Mouse (Mus musculus) CH12F3 (cell line): Measurements from ENCODE around the gene Olfr1044.
"Not testable (repeated sequence)": the region's sequence is repeated elsewhere in the genome, so short reads cannot be mapped to it uniquely, and the experiment has no call there.

Experiments
- in situ Hi-C: fragments of 300-500 bp; cut with MboI; formaldehyde crosslinking; loops from 2 replicates; pipeline ENCODE4 v1.14.3; 2020; ENCODE audit warnings: low sequenced_read_pairs

Gene Olfr1044

DNA sequence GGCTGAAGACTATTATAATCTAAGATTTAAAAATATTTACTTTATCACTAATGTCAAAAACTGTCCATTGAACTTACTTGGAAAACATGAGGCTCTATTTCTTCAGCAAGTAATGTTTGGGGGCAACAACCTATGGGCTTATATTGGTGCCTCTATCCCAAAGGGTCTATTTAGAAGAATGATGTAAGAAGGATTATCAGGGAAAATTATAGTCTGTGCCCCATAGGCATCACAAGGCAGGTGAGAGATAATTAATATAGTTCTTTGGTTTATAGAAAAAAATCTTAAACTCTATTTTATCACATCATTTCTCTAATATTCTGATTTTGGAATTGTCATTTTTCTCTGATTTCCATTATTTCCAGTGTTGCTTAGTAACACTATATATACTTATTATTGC lies at the start of gene Olfr1044:
Gene Olfr1044 (minus strand): TSS at position 101 of the 400 bp plus-strand sequence.
- in situ Hi-C loops = no loop called here

DNA sequence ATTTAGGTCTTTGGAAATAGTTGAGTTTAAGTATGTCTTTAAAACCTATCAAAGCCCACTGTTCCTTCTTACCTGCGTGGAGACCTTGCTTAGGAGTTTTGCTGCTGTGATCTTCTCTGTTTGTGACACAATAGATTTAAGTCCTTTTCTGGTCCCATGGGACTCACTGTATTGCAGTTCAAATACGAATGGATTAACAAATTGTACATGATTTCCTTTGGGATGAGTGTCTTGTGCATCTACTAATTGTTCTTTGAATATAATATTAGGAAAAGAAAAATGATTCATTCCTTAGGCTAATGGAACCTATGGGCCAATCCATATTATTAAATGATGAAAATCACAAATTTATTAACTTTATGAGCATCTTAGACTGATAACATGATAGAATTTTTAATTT lies 41.6 kb upstream of the Olfr1044 start, which contains the start of gene Olfr1046:
Gene Olfr1046 (minus strand): TSS at position 101 of the 400 bp plus-strand sequence.
- in situ Hi-C loops = no loop called here

DNA sequence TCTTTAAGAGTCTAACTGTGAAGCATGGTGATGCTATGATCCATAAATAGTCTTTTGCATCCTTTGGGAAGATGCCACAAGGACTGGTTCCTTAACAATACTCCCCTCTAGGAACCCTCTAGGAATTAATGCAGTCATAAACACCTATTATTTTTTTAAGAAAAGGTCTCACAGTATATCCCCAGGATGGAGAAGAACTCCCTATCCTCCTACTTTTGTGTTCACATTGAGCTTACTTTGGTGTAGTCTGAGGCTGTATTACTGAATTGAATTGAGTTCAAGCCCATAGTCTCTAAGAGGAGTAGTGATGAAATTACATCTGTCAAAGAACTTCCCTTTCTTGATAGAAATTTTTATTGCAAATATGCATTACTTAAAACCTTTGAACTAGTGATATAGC lies 25.3 kb upstream of the Olfr1044 start, which contains the start of gene Olfr1045:
Gene Olfr1045 (minus strand): TSS at position 101 of the 400 bp plus-strand sequence.
- in situ Hi-C loops = no loop called here

DNA sequence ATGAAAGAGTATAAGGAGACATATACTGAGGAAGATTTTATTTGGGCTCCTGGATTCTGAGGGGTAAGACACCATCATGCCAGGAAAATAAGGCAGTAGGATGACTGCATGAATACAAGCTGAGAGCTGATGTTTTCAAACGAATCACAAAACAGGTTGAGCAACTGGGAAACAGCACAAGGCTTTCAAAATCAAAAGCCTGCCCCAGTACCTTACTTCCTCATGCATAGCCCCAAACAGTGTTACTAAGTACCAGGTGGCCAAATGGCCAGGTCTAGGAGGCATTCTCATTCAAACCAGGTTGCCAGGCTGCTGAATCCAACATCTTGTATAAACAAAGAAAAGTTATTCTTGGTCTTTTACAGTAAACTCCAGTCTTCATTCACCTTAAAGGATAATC lies 18.2 kb upstream of the Olfr1044 start:
- in situ Hi-C loops = no loop called here

DNA sequence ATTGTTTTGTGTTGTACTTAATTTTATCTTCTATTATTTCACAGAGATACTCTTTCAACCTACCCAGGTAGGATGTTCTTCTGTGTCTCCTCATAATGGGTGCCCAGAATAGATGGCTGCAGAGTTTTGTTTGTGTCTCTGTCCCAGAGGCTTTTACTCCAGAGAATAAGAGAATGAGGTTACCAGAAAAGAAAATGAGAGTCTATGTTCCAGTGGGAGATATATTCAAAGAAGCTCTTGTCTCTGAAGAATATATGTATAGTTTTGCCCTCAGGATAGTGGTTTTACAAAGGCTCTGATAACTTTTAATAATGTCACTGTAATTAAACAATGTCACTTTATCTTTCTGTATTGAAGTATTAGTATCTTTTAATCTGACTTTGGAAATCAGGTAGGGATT lies 8.0 kb upstream of the Olfr1044 start, which contains the start of gene Olfr52:
Gene Olfr52 (minus strand): TSS at position 101 of the 400 bp plus-strand sequence.
- in situ Hi-C loops = no loop called here

DNA sequence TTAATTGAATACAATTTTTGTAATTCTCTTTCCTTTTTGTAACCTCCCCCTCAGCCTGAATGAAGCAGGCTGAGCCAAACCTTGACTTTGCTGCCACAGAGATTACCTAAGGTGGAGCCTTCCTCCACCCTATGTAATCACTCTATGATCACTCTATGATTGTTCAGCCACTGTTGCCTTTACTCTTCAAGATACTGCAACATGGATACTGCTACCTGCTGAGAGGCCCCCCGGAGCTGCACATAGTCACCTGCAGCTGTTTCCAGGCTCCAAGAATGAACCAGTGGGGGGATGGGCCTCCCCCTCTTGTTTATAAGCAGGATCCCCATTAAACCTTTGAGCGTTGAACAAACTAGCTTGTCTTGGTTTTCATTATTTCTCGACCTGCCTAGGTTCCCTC lies 2.3 kb upstream of the Olfr1044 start:
- in situ Hi-C loops = no loop called here

DNA sequence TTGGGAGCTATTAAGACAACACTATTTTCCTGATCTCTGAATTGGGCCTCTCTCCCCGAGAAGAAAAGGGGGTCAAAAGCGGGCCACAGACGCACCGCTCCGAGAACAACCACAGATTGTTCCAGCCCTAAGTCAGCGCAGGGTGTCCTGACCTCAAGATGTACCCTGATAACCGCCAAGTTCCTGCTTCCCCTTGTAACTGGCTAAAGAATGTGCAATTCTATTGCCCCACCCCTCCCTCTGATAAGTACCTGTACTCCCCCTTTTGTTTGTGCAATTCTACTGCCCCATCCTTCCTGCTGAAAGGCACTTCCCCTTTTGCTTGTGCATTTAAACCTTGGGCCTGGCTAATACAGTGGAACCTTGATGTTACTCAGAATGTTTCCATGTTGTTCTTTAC lies 2.2 kb downstream of the Olfr1044 start:
- in situ Hi-C loops = not testable (repeated sequence)

DNA sequence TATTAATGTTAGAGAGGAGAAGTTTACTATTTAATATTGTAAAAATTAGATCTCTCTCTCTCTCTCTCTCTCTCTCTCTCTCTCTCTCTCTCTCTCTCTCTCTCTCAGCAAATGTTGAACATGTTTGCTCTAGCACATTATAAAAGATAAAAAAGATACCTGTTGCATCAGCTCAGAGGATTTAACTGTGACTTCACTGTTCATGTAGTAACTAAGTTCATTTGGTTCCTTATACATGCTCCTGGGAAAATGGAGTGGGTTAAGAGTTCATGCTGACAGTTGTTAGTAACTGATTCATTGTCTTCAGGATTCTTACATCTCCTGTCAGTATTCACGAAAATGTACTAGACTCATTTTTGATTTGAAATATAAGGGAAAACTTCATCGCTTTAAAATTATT lies 10.2 kb downstream of the Olfr1044 start, which contains the start of gene Olfr1043:
Gene Olfr1043 (minus strand): TSS at position 101 of the 400 bp plus-strand sequence.
- in situ Hi-C loops = no loop called here

DNA sequence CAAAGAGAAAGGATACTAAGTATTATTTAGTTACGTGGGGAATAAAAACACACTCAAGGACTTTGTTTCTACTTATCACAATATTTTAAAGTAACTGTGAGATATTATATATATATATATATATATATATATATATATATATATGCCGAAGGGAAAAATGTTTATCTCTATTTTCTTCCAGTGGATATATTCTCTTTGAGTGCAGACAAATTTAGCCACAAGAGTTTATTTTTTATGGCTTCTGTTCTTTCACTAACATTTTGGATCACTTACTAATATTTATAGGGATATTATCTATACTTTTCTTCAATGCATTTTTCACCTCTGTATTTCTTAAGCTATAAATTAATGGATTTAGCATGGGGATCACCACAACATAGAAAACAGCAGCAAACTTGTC lies 15.9 kb downstream of the Olfr1044 start, which contains the start of gene Olfr1042:
Gene Olfr1042 (minus strand): TSS at position 101 of the 400 bp plus-strand sequence.
- in situ Hi-C loops = no loop called here

DNA sequence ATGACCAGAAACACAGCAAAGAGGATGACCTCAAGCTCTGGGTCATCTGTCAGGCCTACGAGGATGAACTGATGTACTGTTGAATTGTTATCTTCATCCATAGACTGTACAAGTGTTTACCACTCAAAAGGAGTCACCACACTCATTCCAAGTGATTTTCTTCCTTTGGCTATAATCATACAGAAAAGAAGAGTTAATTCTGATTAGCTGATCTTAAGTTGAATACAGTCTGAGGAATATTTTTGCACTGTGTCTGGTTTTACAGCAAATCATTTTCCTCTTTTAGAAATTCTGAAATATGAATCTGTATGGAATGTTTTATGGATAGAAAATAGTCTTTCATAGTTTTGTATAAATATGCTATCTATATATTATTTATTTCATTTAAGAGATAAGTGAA lies 31.0 kb downstream of the Olfr1044 start, which contains the start of gene Olfr1040:
Gene Olfr1040 (minus strand): TSS at position 101 of the 400 bp plus-strand sequence.
- in situ Hi-C loops = no loop called here

DNA sequence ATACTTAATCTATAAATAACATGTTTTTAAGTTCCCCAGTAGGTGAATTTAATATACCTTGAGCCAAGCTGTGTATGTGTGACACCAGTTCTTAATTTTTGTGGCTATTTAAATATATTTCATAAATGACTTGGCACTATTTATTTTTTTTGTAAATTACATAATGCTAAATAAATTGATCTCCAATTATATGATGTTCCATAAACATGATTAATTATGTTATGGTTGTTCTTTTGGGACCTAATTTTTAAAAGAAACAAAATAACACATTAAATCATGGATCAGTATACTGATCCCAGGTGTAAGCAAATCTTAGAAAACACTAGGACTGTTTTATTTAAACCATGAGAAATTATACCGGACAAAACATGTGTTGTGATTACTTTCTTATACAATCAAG lies 41.8 kb downstream of the Olfr1044 start, which contains the start of gene Olfr1039:
Gene Olfr1039 (minus strand): TSS at position 101 of the 400 bp plus-strand sequence.
- in situ Hi-C loops = no loop called here
